ENCODE assay signal across 20 mouse cellular contexts in the genomic region with DNA sequence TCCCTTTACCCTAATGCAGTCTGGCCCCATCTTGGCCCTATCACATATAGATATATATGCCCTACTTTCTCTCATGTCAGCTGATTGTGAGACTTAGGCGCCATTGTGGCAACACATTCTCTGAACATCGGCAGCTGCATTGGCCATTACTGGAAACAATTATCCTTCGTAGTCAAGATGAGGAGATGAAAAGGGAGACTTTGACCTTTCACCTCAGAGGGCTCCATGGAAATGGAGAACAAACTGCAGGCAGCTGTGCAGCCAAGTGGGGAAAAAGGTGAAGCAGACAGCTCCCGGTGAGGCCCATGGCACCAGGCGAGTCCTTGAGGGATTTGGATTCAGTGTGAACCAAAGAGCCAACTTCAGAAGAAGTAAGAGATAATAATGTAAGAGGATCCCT.
DNase-seq lines count a peak whose midpoint lies in the region; ATAC-seq lines count a peak whose summit lies in the region.
"Had no signal": no experiment of that assay in that cellular context is flagged by ENCODE, and none has a peak within 500 bp of the region (broad histone marks: within the 10 kb centered on the region; RNA-seq: fewer than 3 reads in every experiment).

No protein-coding gene starts in this region.

- H3K27me3 ChIP-seq in kidney, embryonic 14.5 days (ENCODE audit: control insufficient read depth, insufficient read depth, low read length), result no peaks in the 10 kb centered on the region
- H3K27me3 ChIP-seq in forebrain, embryonic 13.5 days, result no peaks in the 10 kb centered on the region
- H3K27me3 ChIP-seq: CH12.LX; embryonic facial prominence, embryonic 12.5 days; hindbrain, embryonic 13.5 days; Patski had no signal

- H3K9ac ChIP-seq in kidney, embryonic 14.5 days (ENCODE audit: low read depth, low read length), result no peak overlapping the region
- H3K9ac ChIP-seq in forebrain, embryonic 13.5 days, result no peak overlapping the region
- H3K9ac ChIP-seq: embryonic facial prominence, embryonic 12.5 days; hindbrain, embryonic 13.5 days had no signal

- no peak for ATAC-seq in kidney, embryonic 14.5 days (ENCODE audit: low FRiP score, low TSS enrichment)
- ATAC-seq in forebrain, embryonic 13.5 days, result no peak
- ATAC-seq: forebrain, embryonic 16.5 days; Patski had no signal

- no peak overlapping the region for H3K27ac ChIP-seq in kidney, embryonic 14.5 days (ENCODE audit: low read depth, low read length)
- no peak overlapping the region for H3K27ac ChIP-seq in forebrain, embryonic 13.5 days
- H3K27ac ChIP-seq: embryonic facial prominence, embryonic 12.5 days; heart, embryonic 10.5 days; hindbrain, embryonic 13.5 days had no signal

- peak; percentile 38 for DNase-seq in kidney, adult 9 months
- peak; percentile 56 for DNase-seq in embryo, embryonic 10 days (ENCODE audit: low spot score)
- DNase-seq in embryo, embryonic 11 days, result peak; percentile 40
- peak; percentile 28 for DNase-seq in mesoderm, embryonic 11.5 days (ENCODE audit: low read depth, low spot score)
- DNase-seq: adrenal gland, adult 2 months; adrenal gland, postnatal 25 days; cerebellum, adult 18-20 months; cerebellum, adult 9-11 months; gastrocnemius, postnatal 10 days; heart, adult 18-20 months; heart, postnatal 10 days; heart, postnatal 4 days had no signal

- no peak overlapping the region for H3K4me2 ChIP-seq in kidney, embryonic 14.5 days (replicated peaks; ENCODE audit: low read depth, low read length)
- no peak overlapping the region for H3K4me2 ChIP-seq in forebrain, embryonic 13.5 days
- H3K4me2 ChIP-seq: embryonic facial prominence, embryonic 12.5 days; hindbrain, embryonic 13.5 days had no signal

- H3K4me3 ChIP-seq in kidney, embryonic 14.5 days (ENCODE audit: low read length), result no peak overlapping the region
- no peak overlapping the region for H3K4me3 ChIP-seq in forebrain, embryonic 13.5 days
- H3K4me3 ChIP-seq: embryonic facial prominence, embryonic 12.5 days; heart, embryonic 10.5 days; hindbrain, embryonic 13.5 days had no signal

- no peaks in the 10 kb centered on the region for H3K4me1 ChIP-seq in kidney, embryonic 14.5 days (ENCODE audit: control insufficient read depth, insufficient read depth, low read length)
- no peaks in the 10 kb centered on the region for H3K4me1 ChIP-seq in forebrain, embryonic 13.5 days
- H3K4me1 ChIP-seq: embryonic facial prominence, embryonic 12.5 days; hindbrain, embryonic 13.5 days had no signal

- H3K36me3 ChIP-seq in kidney, embryonic 14.5 days (ENCODE audit: control insufficient read depth, insufficient read depth, low read length), result peaks cover 29% of the 10 kb centered on the region
- H3K36me3 ChIP-seq in forebrain, embryonic 13.5 days (ENCODE audit: poor library complexity, severe bottlenecking), result peaks cover 50% of the 10 kb centered on the region

- H3K9me3 ChIP-seq in kidney, embryonic 14.5 days (ENCODE audit: control insufficient read depth, low read length), result no peaks in the 10 kb centered on the region
- H3K9me3 ChIP-seq in forebrain, embryonic 13.5 days (replicated peaks), result no peaks in the 10 kb centered on the region
- H3K9me3 ChIP-seq: embryonic facial prominence, embryonic 12.5 days; heart, embryonic 10.5 days; hindbrain, embryonic 13.5 days had no signal

- 34% methylated on average over 5 of the region's 5 CpGs for WGBS in kidney, embryonic 14.5 days
- 65% methylated on average over 5 of the region's 5 CpGs for WGBS in forebrain, embryonic 13.5 days
